Mouse (Mus musculus) C2C12 (cell line): Measurements from ENCODE around the gene 1700122O11Rik. TPM values are rescaled to one million over a fixed set of nuclear protein-coding genes. Genes with fewer than 3 reads are reported as not detected.

ENCODE experiments used
- H3K27me3 ChIP-seq: one replicate; pipeline ENCODE4 v1.6.1; 2011; ENCODE audit not compliant: control insufficient read depth, insufficient read depth, insufficient read length
- H3K36me3 ChIP-seq: one replicate; pipeline ENCODE4 v1.6.1; 2011; ENCODE audit not compliant: control insufficient read depth, insufficient read depth
- H3K4me3 ChIP-seq: one replicate; pipeline ENCODE4 v1.5.1; 2011; ENCODE audit warnings: mild to moderate bottlenecking, control low read depth; ENCODE audit not compliant: poor library complexity, insufficient read depth, severe bottlenecking
- H3K79me2 ChIP-seq: one replicate; pipeline ENCODE4 v1.6.1; 2011; ENCODE audit not compliant: control insufficient read depth, insufficient read depth
- H3K79me3 ChIP-seq: one replicate; pipeline ENCODE4 v1.6.1; 2011; ENCODE audit warnings: low read depth, control low read depth
- H3ac ChIP-seq: one replicate; pipeline ENCODE3; 2011; ENCODE audit warnings: low read depth; ENCODE audit not compliant: control insufficient read depth, insufficient read length
- CEBPB ChIP-seq: IDR thresholded peaks from one replicate; pipeline ENCODE4 v1.6.1; 2011; ENCODE audit warnings: low read depth, mild to moderate bottlenecking, control low read depth, moderate library complexity
- CTCF ChIP-seq: IDR thresholded peaks from one replicate; pipeline ENCODE4 v1.5.1; 2011; ENCODE audit not compliant: control insufficient read depth, insufficient read depth, insufficient read length
- FOSL1 ChIP-seq: IDR thresholded peaks from one replicate; pipeline ENCODE4 v1.8.0; 2011; ENCODE audit warnings: mild to moderate bottlenecking, low read length; ENCODE audit not compliant: poor library complexity, insufficient read depth, severe bottlenecking
- MAX ChIP-seq: IDR thresholded peaks from one replicate; pipeline ENCODE4 v1.6.1; 2011; ENCODE audit warnings: mild to moderate bottlenecking, control low read depth
- MYOD1 ChIP-seq: IDR thresholded peaks from one replicate; pipeline ENCODE4 v1.6.1; 2011; ENCODE audit warnings: low read depth; ENCODE audit not compliant: control insufficient read depth, insufficient read length
- MYOG ChIP-seq: IDR thresholded peaks from one replicate; pipeline ENCODE4 v1.6.1; 2011; ENCODE audit not compliant: control insufficient read depth, insufficient read length; ENCODE audit errors: extremely low read depth
- USF1 ChIP-seq: IDR thresholded peaks from one replicate; pipeline ENCODE4 v1.6.1; 2011; ENCODE audit warnings: low read depth, mild to moderate bottlenecking, control low read depth, moderate library complexity
- polyA plus RNA-seq: library from polyadenylated mRNA; unstranded; fragments of >200 nt; fragmentation: generic; extraction: Trizol; gene quantifications from one replicate; pipeline ENCODE4 v1.2.1, GENCODE M21; 2012; ENCODE audit warnings: missing spikeins

Gene 1700122O11Rik
- polyA plus RNA-seq, 1 experiment: not detected

GRCm38 (mm10) chr17:48031521-48032430, 6.3 kb downstream of the 1700122O11Rik start:
- Histone ChIP-seq H3K4me3 (no peak overlapping the region), H3K27me3 (no peaks in the 10 kb centered on the region), H3ac (no peak overlapping the region), H3K79me3 (no peaks in the 10 kb centered on the region), H3K79me2 (no peaks in the 10 kb centered on the region), H3K36me3 (no peaks in the 10 kb centered on the region)
- TF ChIP-seq MYOD1 (no peak), USF1 (no peak), FOSL1 (no peak), MAX (no peak), MYOG (no peak), CTCF (no peak), CEBPB (no peak)

- Histone ChIP-seq H3K79me2 (no peaks in the 10 kb centered on the region), H3K79me3 (no peaks in the 10 kb centered on the region), H3K27me3 (no peaks in the 10 kb centered on the region), H3ac (no peak overlapping the region), H3K4me3 (no peak overlapping the region), H3K36me3 (no peaks in the 10 kb centered on the region)
- TF ChIP-seq USF1 (no peak), MYOG (no peak), FOSL1 (no peak), CTCF (no peak), CEBPB (no peak), MYOD1 (no peak), MAX (no peak)
Observed at GRCm38 (mm10) chr17:48029241-48029640, 8.9 kb downstream of the 1700122O11Rik start.

GRCm38 (mm10) chr17:48028250-48028649, 9.8 kb downstream of the 1700122O11Rik start:
- Histone ChIP-seq H3K4me3 (no peak overlapping the region), H3ac (no peak overlapping the region), H3K27me3 (peaks cover 4% of the 10 kb centered on the region), H3K79me3 (no peaks in the 10 kb centered on the region), H3K79me2 (no peaks in the 10 kb centered on the region), H3K36me3 (no peaks in the 10 kb centered on the region)
- no peak for TF ChIP-seq MYOG
- no peak for TF ChIP-seq CEBPB
- TF ChIP-seq CTCF: no peak
- no peak for TF ChIP-seq USF1
- TF ChIP-seq FOSL1: no peak
- no peak for TF ChIP-seq MYOD1
- no peak for TF ChIP-seq MAX

- Histone ChIP-seq H3K79me2 (no peaks in the 10 kb centered on the region), H3K4me3 (no peak overlapping the region), H3K27me3 (peaks cover 7% of the 10 kb centered on the region), H3K79me3 (no peaks in the 10 kb centered on the region), H3K36me3 (no peaks in the 10 kb centered on the region), H3ac (no peak overlapping the region)
- TF ChIP-seq MAX: no peak
- no peak for TF ChIP-seq FOSL1
Observed at GRCm38 (mm10) chr17:48027677-48028076, 10.4 kb downstream of the 1700122O11Rik start.

GRCm38 (mm10) chr17:48027019-48027418, 11.1 kb downstream of the 1700122O11Rik start:
- Histone ChIP-seq H3K36me3 (no peaks in the 10 kb centered on the region), H3ac (no peak overlapping the region), H3K79me2 (no peaks in the 10 kb centered on the region), H3K79me3 (no peaks in the 10 kb centered on the region), H3K27me3 (peaks cover 10% of the 10 kb centered on the region), H3K4me3 (no peak overlapping the region)
- no peak for TF ChIP-seq CEBPB
- TF ChIP-seq MYOD1: no peak
- no peak for TF ChIP-seq CTCF
- TF ChIP-seq MYOG: no peak
- TF ChIP-seq FOSL1: no peak
- no peak for TF ChIP-seq USF1
- no peak for TF ChIP-seq MAX

GRCm38 (mm10) chr17:48024045-48024444, 14.0 kb downstream of the 1700122O11Rik start:
- Histone ChIP-seq H3ac (no peak overlapping the region), H3K4me3 (no peak overlapping the region), H3K36me3 (no peaks in the 10 kb centered on the region), H3K79me3 (no peaks in the 10 kb centered on the region), H3K79me2 (no peaks in the 10 kb centered on the region), H3K27me3 (peaks cover 18% of the 10 kb centered on the region)
- TF ChIP-seq CTCF (no peak), MYOG (no peak), MYOD1 (no peak), USF1 (no peak), FOSL1 (no peak), CEBPB (no peak), MAX (no peak)
